Mouse (Mus musculus) myocyte (in vitro differentiated cells): ENCODE measurements around the gene Dchs2. TPM values are rescaled to one million over a fixed set of nuclear protein-coding genes. Genes with fewer than 3 reads are reported as not detected.

Source experiments
- H3K27me3 ChIP-seq: one replicate; pipeline ENCODE4 v1.6.1; 2011; ENCODE audit not compliant: control insufficient read depth, insufficient read depth, insufficient read length
- H3K36me3 ChIP-seq: one replicate; pipeline ENCODE4 v1.6.1; 2011; ENCODE audit not compliant: control insufficient read depth, insufficient read depth
- H3K4me2 ChIP-seq: one replicate; pipeline ENCODE4 v1.6.1; 2011; ENCODE audit warnings: low read depth, control low read depth
- H3K4me3 ChIP-seq: one replicate; pipeline ENCODE4 v1.5.1; 2011; ENCODE audit warnings: mild to moderate bottlenecking, control low read depth, moderate library complexity
- H3K79me2 ChIP-seq: one replicate; pipeline ENCODE4 v1.6.1; 2011; ENCODE audit not compliant: control insufficient read depth, insufficient read depth
- H3ac ChIP-seq: one replicate; pipeline ENCODE4 v1.6.1; 2011; ENCODE audit not compliant: control insufficient read depth, insufficient read length
- CEBPB ChIP-seq: IDR thresholded peaks from 2 replicates; pipeline ENCODE4 v1.6.1; 2011; ENCODE audit warnings: mild to moderate bottlenecking, moderate library complexity; ENCODE audit not compliant: poor library complexity, insufficient read depth, severe bottlenecking
- E2F4 ChIP-seq: IDR thresholded peaks from one replicate; pipeline ENCODE4 v1.6.1; 2011; ENCODE audit warnings: mild to moderate bottlenecking, control low read depth, moderate library complexity; ENCODE audit not compliant: insufficient read depth
- MAX ChIP-seq: IDR thresholded peaks from one replicate; pipeline ENCODE4 v1.6.1; 2011; ENCODE audit warnings: low read depth, mild to moderate bottlenecking, control low read depth
- MYOD1 ChIP-seq, 3 experiments: IDR thresholded peaks; one replicate each; pipeline ENCODE4 v1.6.1; 2011; ENCODE audit warnings: control low read depth in 2 of 3, low read depth in 2 of 3, mild to moderate bottlenecking in 2 of 3, moderate library complexity in 1 of 3; ENCODE audit not compliant: insufficient read length in 2 of 3, control insufficient read depth in 1 of 3
- MYOG ChIP-seq, 3 experiments: IDR thresholded peaks; one replicate each; pipeline ENCODE4 v1.6.1; 2011; ENCODE audit warnings: control low read depth in 2 of 3, low read depth in 2 of 3, mild to moderate bottlenecking in 2 of 3; ENCODE audit not compliant: insufficient read length in 2 of 3, control insufficient read depth in 1 of 3, insufficient read depth in 1 of 3
- POLR2A ChIP-seq: IDR thresholded peaks from one replicate; pipeline ENCODE4 v1.6.1; 2011; ENCODE audit warnings: low read depth, mild to moderate bottlenecking, control low read depth, moderate library complexity; ENCODE audit not compliant: insufficient read length
- POLR2AphosphoS2 ChIP-seq: IDR thresholded peaks from one replicate; pipeline ENCODE4 v1.6.1; 2011; ENCODE audit warnings: low read depth, control low read depth; ENCODE audit not compliant: insufficient read length
- REST ChIP-seq: IDR thresholded peaks from one replicate; pipeline ENCODE4 v1.6.1; 2011; ENCODE audit warnings: mild to moderate bottlenecking, control low read depth, moderate library complexity; ENCODE audit not compliant: insufficient read depth, insufficient read length
- SRF ChIP-seq: IDR thresholded peaks from one replicate; pipeline ENCODE4 v1.6.1; 2011; ENCODE audit warnings: low read depth; ENCODE audit not compliant: control insufficient read depth, insufficient read length
- TCF12 ChIP-seq: IDR thresholded peaks from one replicate; pipeline ENCODE4 v1.6.1; 2011; ENCODE audit warnings: mild to moderate bottlenecking, control low read depth; ENCODE audit not compliant: poor library complexity, insufficient read depth, severe bottlenecking
- TCF3 ChIP-seq: IDR thresholded peaks from one replicate; pipeline ENCODE4 v1.6.1; 2011; ENCODE audit warnings: low read depth, control low read depth; ENCODE audit not compliant: insufficient read length
- USF1 ChIP-seq: IDR thresholded peaks from one replicate; pipeline ENCODE4 v1.6.1; 2011; ENCODE audit warnings: low read depth, mild to moderate bottlenecking, control low read depth, moderate library complexity
- polyA plus RNA-seq: library from polyadenylated mRNA; unstranded; fragments of >200 nt; fragmentation: generic; extraction: Trizol; gene quantifications from one replicate; pipeline ENCODE4 v1.2.1, GENCODE M21; 2012; ENCODE audit warnings: missing spikeins

Dchs2 gene
- polyA plus RNA-seq, 1 experiment: 0.04 TPM

DNA sequence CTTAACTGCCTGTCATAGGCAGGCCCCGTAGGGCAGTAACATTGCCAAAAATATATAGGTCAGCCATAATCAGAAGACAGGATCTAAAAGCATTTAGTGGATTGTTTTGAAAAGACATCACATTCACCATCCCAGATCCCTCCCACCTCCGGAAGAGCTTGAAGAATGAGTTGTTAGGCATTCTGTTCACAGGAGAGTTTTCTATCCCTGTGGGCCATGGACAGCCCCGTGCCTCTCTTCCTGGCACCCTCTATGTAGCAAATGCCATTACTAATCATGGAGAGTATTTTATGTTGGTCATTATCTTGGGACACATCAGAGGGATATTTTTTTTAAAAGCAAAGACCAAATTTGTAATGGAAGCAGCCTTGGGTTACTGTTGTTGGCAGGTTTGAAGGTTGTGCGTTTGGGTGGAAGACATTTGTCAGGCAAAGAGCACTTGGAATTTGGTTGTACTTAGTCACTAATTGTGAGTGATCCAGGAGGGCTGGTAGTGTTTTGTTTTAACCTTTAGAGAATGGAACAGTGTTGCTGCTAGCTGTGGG is 122.3 kb downstream of the Dchs2 start:
- TF ChIP-seq MYOD1 (IDR thresholded peaks at IDR 0.05; ENCODE audit: control insufficient read depth in 1 of 3, insufficient read length in 2 of 3, low read depth in 2 of 3) (no peak), CEBPB (no peak), TCF12 (no peak), SRF (no peak), TCF3 (no peak), POLR2A (no peak), REST (no peak), E2F4 (no peak), MAX (no peak), POLR2AphosphoS2 (no peak), USF1 (no peak), MYOG (IDR thresholded peaks at IDR 0.05; ENCODE audit: control insufficient read depth in 1 of 3, insufficient read depth in 1 of 3, insufficient read length in 2 of 3, low read depth in 2 of 3) (no peak)
- Histone ChIP-seq H3K4me3 (no peak overlapping the region), H3K27me3 (no peaks in the 10 kb centered on the region)

DNA sequence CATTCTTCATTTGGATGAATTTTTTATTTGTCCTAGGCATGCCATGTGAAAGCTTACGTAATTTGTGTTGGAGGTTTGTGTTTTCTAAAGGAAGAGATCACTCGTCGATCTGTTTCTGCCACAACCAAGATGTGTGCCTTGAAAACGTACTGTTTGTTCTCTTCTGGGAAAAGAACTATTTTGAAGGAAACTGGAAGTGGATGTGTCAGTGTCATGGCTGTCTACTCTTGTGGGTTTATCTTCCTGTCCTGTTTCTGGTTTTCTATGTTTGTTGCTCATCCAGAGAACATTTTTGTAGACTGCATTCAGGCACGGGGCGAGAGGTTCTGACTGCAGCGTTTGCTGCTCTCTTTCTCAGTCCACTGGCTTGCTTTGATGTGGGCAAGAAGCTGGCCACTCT is 124.2 kb downstream of the Dchs2 start:
- Histone ChIP-seq H3ac (no peak overlapping the region), H3K27me3 (no peaks in the 10 kb centered on the region), H3K4me2 (no peak overlapping the region), H3K36me3 (no peaks in the 10 kb centered on the region), H3K4me3 (no peak overlapping the region), H3K79me2 (no peaks in the 10 kb centered on the region)
- TF ChIP-seq POLR2A: no peak
- no peak for TF ChIP-seq E2F4
- TF ChIP-seq REST: no peak
- TF ChIP-seq MYOG (IDR thresholded peaks at IDR 0.05; ENCODE audit: control insufficient read depth in 1 of 3, insufficient read depth in 1 of 3, insufficient read length in 2 of 3, low read depth in 2 of 3): no peak
- TF ChIP-seq MAX: no peak
- no peak for TF ChIP-seq TCF12
- TF ChIP-seq USF1: no peak
- TF ChIP-seq POLR2AphosphoS2: no peak
- TF ChIP-seq MYOD1 (IDR thresholded peaks at IDR 0.05; ENCODE audit: control insufficient read depth in 1 of 3, insufficient read length in 2 of 3, low read depth in 2 of 3): no peak
- TF ChIP-seq CEBPB: no peak

More for the DNA sequence above, 122.3 kb downstream of the Dchs2 start:
- no peak overlapping the region for H3K4me2 ChIP-seq
- H3K79me2 ChIP-seq: no peaks in the 10 kb centered on the region
- no peak overlapping the region for H3ac ChIP-seq
- no peaks in the 10 kb centered on the region for H3K36me3 ChIP-seq

DNA sequence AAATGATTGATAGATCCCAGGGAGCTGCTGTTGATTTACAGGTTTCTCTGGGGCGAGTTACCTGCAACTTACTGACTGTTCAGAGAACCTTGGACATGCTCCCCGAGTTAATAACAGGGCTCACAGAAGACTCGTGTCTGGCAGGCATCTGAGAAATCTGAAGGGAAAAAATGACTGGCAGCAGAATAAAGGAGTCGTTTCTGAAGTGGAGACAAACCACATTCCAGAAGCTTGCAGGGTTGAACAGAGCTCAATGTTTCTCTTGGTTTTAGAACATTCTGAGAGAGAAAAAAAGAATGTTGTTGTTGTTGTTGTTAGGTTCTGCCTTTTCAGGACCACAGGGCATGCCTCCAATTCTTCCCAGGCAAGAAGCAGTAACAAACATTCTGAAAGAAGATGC is 131.7 kb downstream of the Dchs2 start:
- Histone ChIP-seq H3K4me2 (no peak overlapping the region), H3ac (no peak overlapping the region), H3K27me3 (no peaks in the 10 kb centered on the region), H3K4me3 (no peak overlapping the region), H3K36me3 (no peaks in the 10 kb centered on the region), H3K79me2 (no peaks in the 10 kb centered on the region)
- TF ChIP-seq SRF (no peak), MYOD1 (IDR thresholded peaks at IDR 0.05; ENCODE audit: control insufficient read depth in 1 of 3, insufficient read length in 2 of 3, low read depth in 2 of 3) (no peak)

DNA sequence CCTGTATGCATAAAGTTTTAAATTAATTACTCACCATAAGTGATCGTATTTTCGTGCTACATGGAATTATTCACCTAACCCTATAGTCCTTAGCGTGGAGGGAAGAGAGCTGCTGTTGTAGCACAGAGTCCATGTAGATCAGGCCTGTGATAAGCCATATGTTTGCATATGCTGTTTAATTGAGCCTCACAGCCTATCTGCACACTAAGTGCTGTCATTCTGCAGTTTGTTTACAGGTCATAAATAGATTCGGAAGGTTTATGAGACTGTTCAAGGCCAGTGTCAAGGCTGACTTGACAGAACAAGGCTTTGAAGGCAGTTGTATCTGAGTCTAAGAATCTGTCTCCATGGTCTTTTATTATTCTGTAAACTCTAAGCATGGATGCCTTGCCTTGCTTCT is 138.3 kb downstream of the Dchs2 start:
- TF ChIP-seq TCF3: no peak
- TF ChIP-seq E2F4: no peak
- no peak for TF ChIP-seq MYOG (IDR thresholded peaks at IDR 0.05; ENCODE audit: control insufficient read depth in 1 of 3, insufficient read depth in 1 of 3, insufficient read length in 2 of 3, low read depth in 2 of 3)
- no peak for TF ChIP-seq REST
- TF ChIP-seq USF1: no peak
- no peak for TF ChIP-seq MAX
- TF ChIP-seq CEBPB: no peak
- TF ChIP-seq POLR2A: no peak
- TF ChIP-seq TCF12: no peak
- no peak for TF ChIP-seq POLR2AphosphoS2
- TF ChIP-seq MYOD1 (IDR thresholded peaks at IDR 0.05; ENCODE audit: control insufficient read depth in 1 of 3, insufficient read length in 2 of 3, low read depth in 2 of 3): no peak
- no peaks in the 10 kb centered on the region for H3K27me3 ChIP-seq

DNA sequence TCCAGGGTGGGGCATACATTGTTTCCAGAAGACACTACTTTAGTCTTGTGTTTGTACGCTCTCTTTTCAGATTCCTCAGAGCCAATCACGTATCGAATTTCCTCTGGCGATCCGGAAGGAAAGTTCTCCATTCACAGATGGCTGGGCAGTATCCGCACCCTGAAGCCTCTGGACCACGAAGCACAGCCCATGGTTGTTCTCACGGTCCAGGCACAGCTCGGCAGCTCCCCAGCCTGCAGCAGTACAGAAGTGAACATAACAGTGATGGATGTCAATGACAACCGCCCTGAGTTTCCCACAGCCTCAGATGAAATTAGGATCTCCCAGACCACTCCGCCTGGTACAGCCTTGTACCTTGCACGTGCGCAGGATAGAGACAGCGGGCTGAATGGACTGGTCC is 142.5 kb downstream of the Dchs2 start:
- no peak for TF ChIP-seq MYOG (IDR thresholded peaks at IDR 0.05; ENCODE audit: control insufficient read depth in 1 of 3, insufficient read depth in 1 of 3, insufficient read length in 2 of 3, low read depth in 2 of 3)
- no peak for TF ChIP-seq SRF
- TF ChIP-seq MYOD1 (IDR thresholded peaks at IDR 0.05; ENCODE audit: control insufficient read depth in 1 of 3, insufficient read length in 2 of 3, low read depth in 2 of 3): no peak
- no peak overlapping the region for H3ac ChIP-seq
- H3K4me2 ChIP-seq: no peak overlapping the region
- H3K79me2 ChIP-seq: no peaks in the 10 kb centered on the region
- H3K4me3 ChIP-seq: no peak overlapping the region
- H3K27me3 ChIP-seq: peaks cover 5% of the 10 kb centered on the region
- no peaks in the 10 kb centered on the region for H3K36me3 ChIP-seq

More for the DNA sequence above, 138.3 kb downstream of the Dchs2 start:
- Histone ChIP-seq H3K4me3 (no peak overlapping the region), H3K36me3 (no peaks in the 10 kb centered on the region), H3K4me2 (no peak overlapping the region), H3ac (no peak overlapping the region), H3K79me2 (no peaks in the 10 kb centered on the region)
